Mouse (Mus musculus) neutrophil, adult 5-6 weeks (primary cell): ENCODE measurements around the gene St6gal1. TPM values are rescaled to one million over a fixed set of nuclear protein-coding genes. Genes with fewer than 3 reads are reported as not detected.
A peak's percentile ranks its signal among the peaks of the same experiment; 100 is the strongest.

Experiments
- ATAC-seq: fragments of 151-379, 151-347 bp; 2 replicates; pipeline ENCODE4 v1.8.0; 2017; ENCODE audit warnings: mild to moderate bottlenecking, moderate TSS enrichment; ENCODE audit not compliant: insufficient number of reproducible peaks, poor library complexity, low FRiP score, severe bottlenecking; ENCODE audit errors: extremely low read depth
- total RNA-seq: library from RNA; stranded (forward); fragments of 200-1000 nt; gene quantifications from 2 replicates; pipeline ENCODE4 v1.2.3, GENCODE M21; 2017

The St6gal1 gene
- total RNA-seq, 1 experiment from 2014 or later = 137 TPM

DNA sequence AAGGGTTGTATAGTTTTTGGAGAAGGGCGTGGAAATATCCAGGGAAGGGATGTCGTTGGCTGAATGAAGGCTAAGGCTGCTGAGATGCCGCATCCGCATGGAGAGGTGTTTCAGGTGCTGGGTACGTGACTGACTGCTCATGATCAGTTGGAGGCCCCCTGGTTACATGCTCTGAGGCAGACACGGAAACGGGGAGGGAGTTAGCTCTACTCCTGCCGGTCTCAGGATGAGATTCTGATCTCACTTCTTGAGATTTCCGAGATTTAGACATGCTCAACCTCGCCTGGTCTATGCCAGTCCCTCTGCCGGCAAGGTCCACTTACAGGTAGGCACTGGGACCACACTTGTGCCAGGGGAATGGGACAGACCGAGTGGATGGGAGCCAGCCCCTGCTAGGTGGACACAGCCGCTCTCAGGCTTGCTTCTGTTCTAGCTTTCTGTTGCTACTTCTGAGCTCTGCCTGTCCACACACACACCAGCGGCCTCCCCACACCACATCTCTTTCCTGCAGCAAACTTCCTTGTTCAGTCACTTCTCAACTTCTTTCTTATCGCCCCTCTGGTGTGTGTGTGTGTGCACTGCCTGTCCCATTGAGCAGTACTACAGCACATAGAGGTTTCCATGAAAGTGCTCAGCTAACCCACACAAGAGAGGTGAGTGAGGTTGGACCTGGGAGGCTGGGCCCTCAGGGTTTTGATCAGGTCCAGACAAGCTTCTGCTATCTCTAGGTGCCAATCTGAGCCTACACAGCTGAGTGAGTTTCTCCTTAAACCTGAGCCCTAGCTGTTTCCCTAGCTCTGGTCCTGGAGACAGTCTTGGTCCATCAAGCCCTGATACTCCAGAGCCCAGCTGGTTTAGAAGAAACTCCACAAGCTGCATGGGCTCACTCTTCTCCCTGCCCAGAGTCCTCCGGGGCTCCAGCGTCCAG lies 44.8 kb downstream of the St6gal1 start:
- ATAC-seq = 0 out of 2 replicates have a peak, but pooled peaks have one; percentile 5

GRCm38 (mm10) chr16:23269984-23270912 lies 45.7 kb downstream of the St6gal1 start:
- ATAC-seq = no peak

DNA sequence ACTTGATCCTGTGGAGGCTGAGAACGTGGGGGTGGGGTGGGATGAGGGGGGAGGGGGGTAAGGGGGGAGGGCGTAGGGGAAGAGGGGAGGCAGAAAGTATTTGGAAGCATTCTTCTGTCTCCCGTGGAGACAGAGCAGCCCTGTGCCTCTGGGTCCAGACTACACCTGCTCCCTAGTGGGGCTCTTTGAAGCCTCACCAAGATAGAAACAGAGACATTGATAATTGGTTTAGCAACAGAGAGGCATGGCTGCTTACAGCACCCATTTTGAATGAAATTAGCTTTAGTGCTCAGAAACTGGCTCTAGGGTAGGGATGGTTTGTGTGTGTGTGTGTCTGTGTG lies 46.3 kb downstream of the St6gal1 start:
- no peak for ATAC-seq

DNA sequence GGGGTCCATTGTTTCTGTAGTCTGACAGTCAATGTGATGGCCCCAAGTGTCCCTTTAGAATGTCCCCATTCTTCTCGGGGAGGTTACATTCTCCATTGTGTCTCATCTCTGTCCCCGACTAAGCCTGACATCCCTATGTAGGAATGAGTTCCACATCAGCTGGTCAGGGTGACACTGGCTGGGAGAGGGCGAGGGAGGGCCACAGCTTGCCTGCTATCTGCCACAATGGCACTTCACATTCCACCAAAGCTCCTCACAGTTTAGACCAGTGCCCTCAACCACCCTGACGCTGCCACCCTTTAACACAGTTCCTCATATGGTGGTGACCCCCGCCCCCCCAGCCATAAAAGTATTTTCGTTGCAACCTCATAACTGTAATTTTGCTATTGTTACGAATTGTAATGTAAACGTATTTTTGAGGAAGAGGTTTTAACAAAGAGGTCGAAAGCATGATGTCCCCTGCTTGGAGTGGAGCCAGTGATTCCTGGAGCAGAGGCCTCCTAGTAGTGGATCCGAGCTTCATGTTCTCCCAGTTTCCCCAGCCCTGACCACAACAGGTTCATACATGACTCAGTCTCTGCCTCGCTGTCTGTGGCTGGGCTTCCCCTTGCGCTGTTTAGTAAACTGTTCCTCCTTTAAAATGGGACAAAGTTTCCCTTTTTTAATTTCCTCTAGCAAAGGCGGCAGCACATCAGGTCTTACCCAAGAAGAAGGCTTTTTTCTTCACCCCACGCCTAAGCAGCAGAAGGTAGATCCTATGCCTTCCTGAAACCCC lies 47.4 kb downstream of the St6gal1 start:
- peak; percentile 11; the same call in 1 of the 2 replicates for ATAC-seq

DNA sequence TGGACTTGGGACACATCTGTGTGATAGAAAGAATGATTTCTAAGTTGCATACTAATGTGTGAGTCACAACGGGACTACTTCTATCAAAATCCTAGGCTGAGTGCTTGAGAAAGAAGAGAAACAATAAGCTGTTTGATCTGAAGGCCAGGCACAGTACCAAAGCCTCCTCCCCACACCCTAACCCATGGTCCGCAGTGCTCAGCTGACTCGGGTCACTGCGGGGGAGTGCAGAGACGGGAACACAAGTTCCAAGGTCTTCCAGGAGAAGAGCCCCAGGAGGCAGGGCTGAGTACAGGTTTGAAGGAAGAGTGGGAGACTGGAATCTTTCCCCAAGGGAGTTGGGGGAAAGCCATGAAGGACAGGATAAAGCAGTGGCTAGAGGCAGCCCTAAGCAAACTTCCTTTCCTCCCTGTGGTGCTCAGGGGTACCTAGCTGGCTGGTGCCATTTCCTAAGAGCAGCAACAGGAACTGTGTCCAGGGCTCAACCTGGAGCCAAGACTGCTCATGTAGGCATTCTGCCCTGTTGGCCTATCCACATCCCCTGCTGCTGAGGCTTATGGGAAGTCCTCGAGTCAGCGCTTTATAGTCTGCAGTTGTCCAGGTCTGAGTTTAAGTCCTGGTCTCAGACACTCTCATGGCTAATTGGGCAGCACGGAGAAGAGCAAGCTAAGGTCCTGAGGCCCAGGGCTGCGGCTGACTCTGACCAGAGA lies 48.1 kb downstream of the St6gal1 start:
- ATAC-seq = no peak

DNA sequence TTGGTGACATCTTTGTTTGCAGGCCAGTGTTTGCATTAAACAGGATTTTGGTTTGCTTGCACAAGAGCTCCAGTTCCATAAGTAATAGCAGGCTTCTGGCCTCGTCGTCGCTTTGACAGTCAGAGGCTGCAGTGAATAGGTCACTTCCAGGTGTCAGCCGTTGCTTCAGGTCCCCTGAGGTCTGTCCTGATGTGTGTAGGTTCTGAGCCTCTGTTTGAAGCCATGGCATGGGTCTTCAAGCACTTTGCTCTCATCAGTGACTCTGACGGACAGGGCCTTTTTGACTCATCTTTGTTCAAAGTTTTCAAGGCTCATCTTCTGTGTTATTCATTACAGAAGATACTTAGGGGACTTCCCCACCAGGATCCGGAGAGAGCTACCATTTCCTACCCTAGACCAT lies 49.5 kb downstream of the St6gal1 start:
- no peak for ATAC-seq

- peak; percentile 68; the same call in 1 of the 2 replicates for ATAC-seq
Measured at GRCm38 (mm10) chr16:23274606-23275310, 50.2 kb downstream of the St6gal1 start.

DNA sequence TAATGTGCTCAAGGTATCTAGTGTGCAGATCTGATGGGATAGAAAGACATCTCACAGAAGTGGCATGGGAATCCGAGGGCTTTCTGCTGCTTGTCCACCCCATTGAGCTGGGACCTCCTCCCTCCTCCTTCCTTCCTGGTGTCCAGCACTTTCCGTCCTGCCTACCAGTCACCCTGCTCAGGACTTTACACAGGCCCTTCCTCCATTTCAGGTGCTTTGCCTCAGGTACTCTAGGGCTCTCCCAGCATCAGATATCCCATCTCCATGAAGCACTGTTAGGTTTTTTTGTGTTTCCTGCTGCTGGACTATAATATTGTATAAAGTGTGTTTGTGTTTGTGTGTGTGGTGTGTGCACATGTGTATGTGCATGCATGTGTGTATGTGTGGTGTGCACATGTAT lies 51.1 kb downstream of the St6gal1 start:
- no peak for ATAC-seq

GRCm38 (mm10) chr16:23279879-23280741 lies 55.6 kb downstream of the St6gal1 start:
- peak; percentile 97 for ATAC-seq

DNA sequence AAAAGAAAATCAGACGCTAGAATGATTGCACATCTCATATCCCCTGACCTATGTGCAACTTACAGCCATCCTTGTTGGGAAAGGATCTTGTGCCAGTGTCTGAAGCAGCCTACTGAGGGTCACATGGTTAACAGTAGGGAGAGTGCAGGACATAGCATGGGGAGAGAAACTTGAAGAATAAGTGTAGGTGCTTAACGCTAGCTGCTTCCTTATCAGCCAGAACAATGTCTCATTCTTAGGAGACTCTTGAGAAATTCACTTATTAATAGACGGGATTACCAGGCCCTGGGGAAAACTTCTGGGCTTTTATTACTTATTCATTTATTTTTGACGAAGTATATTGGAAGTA lies 56.2 kb downstream of the St6gal1 start:
- no peak for ATAC-seq

DNA sequence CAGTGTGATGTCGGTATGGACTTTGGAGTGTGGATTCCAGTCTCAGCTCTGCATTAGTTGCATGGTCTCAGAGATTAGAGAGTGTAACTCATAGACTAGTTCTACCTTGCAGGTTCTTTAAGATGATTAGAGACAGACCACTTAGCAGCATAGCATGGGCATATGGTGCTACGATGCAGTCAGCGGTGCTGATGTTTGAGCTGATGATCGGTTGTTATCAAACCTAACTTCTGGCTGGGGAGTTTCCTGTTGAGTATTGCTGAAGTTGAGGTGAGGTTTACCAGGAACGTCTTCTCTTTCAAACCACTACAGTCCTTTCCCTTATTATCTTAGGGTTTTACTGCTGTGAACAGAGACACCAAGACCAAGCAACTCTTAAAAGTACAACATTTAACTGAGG lies 57.7 kb downstream of the St6gal1 start:
- no peak for ATAC-seq

GRCm38 (mm10) chr16:23282941-23283340 lies 58.4 kb downstream of the St6gal1 start:
- no peak for ATAC-seq

DNA sequence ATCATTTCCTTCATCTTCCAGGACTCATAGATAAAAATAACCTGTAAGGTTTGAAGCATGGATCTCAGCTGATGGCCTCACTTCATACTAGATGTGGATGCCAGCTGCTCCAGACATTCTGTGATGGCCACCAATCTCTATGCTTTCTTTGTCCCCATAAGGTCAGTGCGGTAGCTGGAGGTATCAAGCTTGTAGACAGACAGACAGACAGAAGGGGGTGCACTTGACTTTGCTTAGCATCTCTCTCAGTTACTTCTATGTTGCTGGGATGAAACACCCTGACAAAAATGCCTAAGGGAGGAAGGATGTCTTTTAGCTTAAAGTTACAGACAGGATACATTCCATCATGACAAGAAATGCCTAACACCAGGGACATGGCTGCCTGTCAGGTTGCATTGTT lies 59.1 kb downstream of the St6gal1 start:
- no peak for ATAC-seq

- ATAC-seq = no peak
Measured at GRCm38 (mm10) chr16:23284470-23285394, 60.2 kb downstream of the St6gal1 start.

- peak; percentile 45 for ATAC-seq
Measured at GRCm38 (mm10) chr16:23286380-23287097, 62.0 kb downstream of the St6gal1 start.
